Mouse (Mus musculus): ENCODE data around the gene Ascc2. TPM values are rescaled to one million over a fixed set of nuclear protein-coding genes. Genes with fewer than 3 reads are reported as not detected.

Gene Ascc2
- polyA plus RNA-seq, 1 experiment from 2014 or later: 20.8 TPM

DNA sequence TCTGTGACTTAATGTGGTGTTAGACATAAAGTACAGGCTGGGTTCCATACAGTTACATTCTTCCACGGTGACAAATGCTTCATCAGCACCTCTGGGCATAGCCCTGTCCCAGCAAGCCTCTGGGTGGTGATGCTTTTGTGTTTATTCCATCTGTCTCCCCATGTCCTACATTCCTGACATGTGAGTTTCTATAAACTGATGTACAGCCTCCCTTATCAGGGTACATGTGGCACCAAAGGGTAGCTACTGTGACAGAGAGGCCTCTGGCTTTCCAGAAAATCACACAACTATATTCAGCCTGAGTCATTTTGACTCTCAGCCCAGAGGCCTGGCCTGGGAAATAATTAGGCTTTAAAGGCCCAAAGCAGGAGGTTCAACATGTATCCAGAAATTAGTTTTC is 31.0 kb upstream of the Ascc2 start:
- no peak overlapping the region for H3K27ac ChIP-seq
- no peaks in the 10 kb centered on the region for H3K9me3 ChIP-seq
- peaks cover 18% of the 10 kb centered on the region for H3K4me1 ChIP-seq (replicated peaks)
- no peaks in the 10 kb centered on the region for H3K36me3 ChIP-seq
- WGBS: 76% methylated on average over 1 of the region's 1 CpGs
- H3K4me2 ChIP-seq: no peak overlapping the region
- no peak overlapping the region for H3K9ac ChIP-seq
- no peak overlapping the region for H3K4me3 ChIP-seq
- no peaks in the 10 kb centered on the region for H3K27me3 ChIP-seq
- no peak for ATAC-seq (ENCODE audit: low FRiP score)

DNA sequence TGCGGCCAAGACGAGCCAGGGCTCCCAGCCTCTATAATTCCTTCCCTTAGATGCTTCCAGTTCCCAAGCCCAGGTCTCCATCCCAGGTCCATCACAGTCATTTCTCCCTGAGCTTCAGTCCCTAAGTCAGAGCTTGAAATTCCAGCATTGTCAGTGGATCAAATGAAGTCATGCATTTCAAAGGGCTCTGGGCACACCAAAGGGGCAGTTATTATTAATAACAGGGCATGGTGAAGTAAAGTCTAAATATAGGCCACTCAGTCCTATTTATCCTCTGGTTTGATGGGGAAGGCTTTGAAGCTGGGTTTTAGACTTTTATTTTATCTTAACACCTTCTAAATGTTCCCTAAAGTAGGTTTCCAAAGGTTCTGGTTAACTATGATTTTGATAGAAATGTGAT is 25.6 kb upstream of the Ascc2 start:
- no peak for ATAC-seq (ENCODE audit: low FRiP score)
- 75% methylated on average over 2 of the region's 2 CpGs for WGBS
- H3K9ac ChIP-seq: no peak overlapping the region
- no peak overlapping the region for H3K4me2 ChIP-seq
- H3K27ac ChIP-seq: no peak overlapping the region
- H3K9me3 ChIP-seq: no peaks in the 10 kb centered on the region
- H3K27me3 ChIP-seq: no peaks in the 10 kb centered on the region
- H3K4me1 ChIP-seq (replicated peaks): no peaks in the 10 kb centered on the region
- no peaks in the 10 kb centered on the region for H3K36me3 ChIP-seq
- H3K4me3 ChIP-seq: no peak overlapping the region

DNA sequence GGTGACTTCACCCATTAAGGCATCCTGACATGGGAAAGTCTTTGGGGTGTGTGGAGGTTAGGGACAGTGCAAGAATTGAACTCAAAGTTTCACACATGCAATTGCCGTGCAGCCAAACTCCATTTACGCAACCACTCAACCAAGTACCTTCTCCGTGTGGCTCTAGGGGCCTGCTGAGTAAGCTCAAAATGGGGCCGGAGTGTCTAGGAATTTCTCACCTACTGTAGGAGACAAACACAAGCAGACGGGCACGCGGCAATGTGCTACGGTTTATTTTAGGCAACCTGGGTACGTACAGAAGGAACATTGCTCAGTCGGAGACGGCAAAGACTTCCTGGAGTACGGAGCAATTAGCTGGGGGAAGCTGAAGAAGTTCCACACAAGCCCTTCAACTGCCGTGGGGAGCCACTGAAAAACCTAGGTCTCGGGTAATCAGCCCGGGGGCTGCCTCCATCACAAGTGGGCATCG is 17.5 kb upstream of the Ascc2 start, which contains the start of gene Gm11032:
Gene Gm11032, plus strand, starts transcription at position 51 of the 469 bp plus-strand sequence.
- H3K4me1 ChIP-seq (replicated peaks): 0 out of 2 replicates have a peak, but pooled peaks cover 3% of the 10 kb centered on the region
- H3K36me3 ChIP-seq: no peaks in the 10 kb centered on the region
- H3K27me3 ChIP-seq: no peaks in the 10 kb centered on the region
- 87% methylated on average over 16 of the region's 16 CpGs for WGBS
- no peak within 1 kb of the TSS for H3K4me3 ChIP-seq
- H3K9me3 ChIP-seq: no peaks in the 10 kb centered on the region
- no peak within 1 kb of the TSS for H3K4me2 ChIP-seq
- H3K27ac ChIP-seq: no peak within 1 kb of the TSS
- no peak for ATAC-seq (ENCODE audit: low FRiP score)
- H3K9ac ChIP-seq: no peak within 1 kb of the TSS

- WGBS: 66% methylated on average over 13 of the region's 13 CpGs
- Histone ChIP-seq H3K4me1 (replicated peaks) (0 out of 2 replicates have a peak, but pooled peaks cover 3% of the 10 kb centered on the region), H3K4me3 (no peak overlapping the region), H3K36me3 (no peaks in the 10 kb centered on the region), H3K27me3 (no peaks in the 10 kb centered on the region), H3K9me3 (no peaks in the 10 kb centered on the region), H3K27ac (no peak overlapping the region), H3K4me2 (no peak overlapping the region), H3K9ac (no peak overlapping the region)
- no peak for ATAC-seq (ENCODE audit: low FRiP score)
Measured at GRCm38 (mm10) chr11:4620501-4621108, 16.9 kb upstream of the Ascc2 start.

DNA sequence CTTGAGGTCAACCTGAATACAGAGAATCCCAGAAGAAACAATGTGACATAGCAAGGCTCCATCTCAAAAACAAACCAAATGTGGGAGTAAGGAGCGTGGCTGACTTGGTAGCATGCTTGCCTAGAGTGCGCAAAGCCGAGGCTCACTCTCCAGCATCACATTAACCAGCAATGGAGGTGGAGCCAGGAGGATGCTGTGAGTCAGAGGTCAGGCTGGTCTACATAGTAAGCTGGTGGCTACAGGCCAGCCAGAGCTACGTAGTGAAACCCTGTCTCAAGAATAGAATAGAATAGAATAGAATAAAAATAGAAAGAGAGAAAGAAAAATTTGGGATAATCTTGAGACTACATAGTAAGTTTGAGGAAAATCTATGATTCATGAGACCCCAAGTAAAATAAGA is 15.7 kb upstream of the Ascc2 start:
- no peak overlapping the region for H3K9ac ChIP-seq
- no peak overlapping the region for H3K4me3 ChIP-seq
- H3K4me2 ChIP-seq: no peak overlapping the region
- H3K9me3 ChIP-seq: no peaks in the 10 kb centered on the region
- 77% methylated on average over 4 of the region's 4 CpGs for WGBS
- ATAC-seq (ENCODE audit: low FRiP score): no peak
- no peaks in the 10 kb centered on the region for H3K36me3 ChIP-seq
- 0 out of 2 replicates have a peak, but pooled peaks cover 3% of the 10 kb centered on the region for H3K4me1 ChIP-seq (replicated peaks)
- no peak overlapping the region for H3K27ac ChIP-seq
- no peaks in the 10 kb centered on the region for H3K27me3 ChIP-seq

GRCm38 (mm10) chr11:4622442-4622986 is 15.0 kb upstream of the Ascc2 start:
- ATAC-seq (ENCODE audit: low FRiP score): no peak; the same call in 1 of the 2 replicates
- Histone ChIP-seq H3K4me3 (no peak overlapping the region), H3K4me1 (replicated peaks) (0 out of 2 replicates have a peak, but pooled peaks cover 3% of the 10 kb centered on the region), H3K27me3 (no peaks in the 10 kb centered on the region), H3K27ac (no peak overlapping the region), H3K4me2 (no peak overlapping the region), H3K36me3 (no peaks in the 10 kb centered on the region), H3K9ac (no peak overlapping the region), H3K9me3 (no peaks in the 10 kb centered on the region)
- WGBS: 62% methylated on average over 7 of the region's 7 CpGs

DNA sequence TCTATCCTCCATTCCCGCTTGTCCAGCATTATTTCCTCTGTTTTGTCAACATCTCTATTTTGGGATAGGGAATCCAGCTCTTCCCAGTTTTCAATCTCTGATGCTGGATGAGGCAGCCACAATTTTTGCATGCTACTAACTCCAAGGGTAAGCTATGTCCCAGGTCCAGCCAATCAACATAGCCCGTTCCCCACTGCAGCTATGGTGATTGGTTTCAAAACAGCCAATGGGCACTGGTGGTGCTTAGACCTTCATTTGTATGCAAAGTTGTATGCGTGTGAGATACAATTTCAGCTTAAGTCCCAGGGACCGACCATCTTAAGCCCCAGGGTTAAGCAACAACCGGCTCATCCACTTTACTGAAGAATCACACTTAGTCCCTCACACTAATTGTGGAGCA is 14.6 kb upstream of the Ascc2 start:
- H3K27ac ChIP-seq: no peak overlapping the region
- 0 out of 2 replicates have a peak, but pooled peaks have one; percentile 59 for ATAC-seq (ENCODE audit: low FRiP score)
- H3K36me3 ChIP-seq: no peaks in the 10 kb centered on the region
- no peak overlapping the region for H3K4me2 ChIP-seq
- H3K9me3 ChIP-seq: no peaks in the 10 kb centered on the region
- WGBS: 58% methylated on average over 5 of the region's 5 CpGs
- H3K27me3 ChIP-seq: no peaks in the 10 kb centered on the region
- no peak overlapping the region for H3K9ac ChIP-seq
- no peak overlapping the region for H3K4me3 ChIP-seq
- 0 out of 2 replicates have a peak, but pooled peaks cover 3% of the 10 kb centered on the region for H3K4me1 ChIP-seq (replicated peaks)

DNA sequence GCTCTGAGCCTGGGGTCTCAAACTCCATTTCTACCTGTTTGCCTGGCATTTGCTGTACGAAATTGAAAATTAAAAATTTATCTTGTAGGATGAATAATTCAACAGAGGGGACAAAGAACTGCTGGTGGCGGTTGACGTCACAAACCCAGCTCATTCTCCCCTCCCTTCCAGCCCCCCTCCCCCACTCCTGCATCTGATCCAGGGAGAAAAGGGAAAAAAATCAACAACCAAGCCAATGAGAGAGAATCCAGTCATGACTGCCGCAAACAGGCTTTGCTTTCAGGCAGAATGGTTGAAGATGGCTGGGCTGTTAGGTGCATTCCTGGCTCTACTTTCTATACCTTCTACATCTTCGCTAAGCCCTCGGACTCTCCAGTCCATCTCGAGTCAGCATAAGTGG is 11.6 kb upstream of the Ascc2 start:
- Histone ChIP-seq H3K27me3 (no peaks in the 10 kb centered on the region), H3K9me3 (no peaks in the 10 kb centered on the region), H3K4me1 (replicated peaks) (peaks cover 10% of the 10 kb centered on the region), H3K4me2 (no peak overlapping the region), H3K4me3 (no peak overlapping the region), H3K36me3 (no peaks in the 10 kb centered on the region), H3K27ac (peak overlapping the region; percentile 42; the same call in 1 of the 2 replicates), H3K9ac (no peak overlapping the region)
- ATAC-seq (ENCODE audit: low FRiP score): no peak
- WGBS: 67% methylated on average over 7 of the region's 7 CpGs

- no peak for ATAC-seq (ENCODE audit: low FRiP score)
- Histone ChIP-seq H3K27ac (no peak overlapping the region), H3K4me2 (no peak overlapping the region), H3K4me1 (replicated peaks) (peaks cover 8% of the 10 kb centered on the region), H3K27me3 (no peaks in the 10 kb centered on the region), H3K36me3 (no peaks in the 10 kb centered on the region), H3K4me3 (no peak overlapping the region), H3K9ac (no peak overlapping the region), H3K9me3 (no peaks in the 10 kb centered on the region)
- WGBS: 82% methylated on average over 7 of the region's 7 CpGs
Measured at GRCm38 (mm10) chr11:4627636-4628035, 9.9 kb upstream of the Ascc2 start.

DNA sequence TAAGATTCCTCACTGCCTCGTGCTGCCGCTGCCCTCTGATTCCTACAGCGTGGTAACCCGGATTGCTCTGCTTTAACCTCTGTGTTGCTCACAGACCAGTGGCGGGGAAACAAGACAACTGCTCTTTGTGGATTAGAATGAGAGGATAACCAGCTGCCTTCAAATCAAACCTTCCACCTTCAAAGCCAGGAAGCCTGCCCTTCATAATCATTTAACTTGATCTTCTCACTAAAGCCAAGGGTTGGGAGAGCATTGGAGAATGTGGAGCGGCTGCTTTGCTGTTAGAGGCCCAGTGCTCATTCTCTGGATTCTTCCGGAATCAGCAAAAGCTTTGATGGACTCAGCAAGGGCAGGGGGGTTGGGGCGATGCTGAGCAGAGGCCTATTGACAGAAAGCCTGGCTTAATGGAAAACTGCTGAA is 7.7 kb upstream of the Ascc2 start:
- no peaks in the 10 kb centered on the region for H3K9me3 ChIP-seq
- no peak overlapping the region; the same call in 1 of the 2 replicates for H3K27ac ChIP-seq
- H3K4me3 ChIP-seq: no peak overlapping the region
- 48% methylated on average over 8 of the region's 8 CpGs for WGBS
- no peak overlapping the region for H3K4me2 ChIP-seq
- peaks cover 7% of the 10 kb centered on the region for H3K4me1 ChIP-seq (replicated peaks)
- no peaks in the 10 kb centered on the region for H3K36me3 ChIP-seq
- ATAC-seq (ENCODE audit: low FRiP score): no peak
- H3K27me3 ChIP-seq: no peaks in the 10 kb centered on the region
- H3K9ac ChIP-seq: no peak overlapping the region

DNA sequence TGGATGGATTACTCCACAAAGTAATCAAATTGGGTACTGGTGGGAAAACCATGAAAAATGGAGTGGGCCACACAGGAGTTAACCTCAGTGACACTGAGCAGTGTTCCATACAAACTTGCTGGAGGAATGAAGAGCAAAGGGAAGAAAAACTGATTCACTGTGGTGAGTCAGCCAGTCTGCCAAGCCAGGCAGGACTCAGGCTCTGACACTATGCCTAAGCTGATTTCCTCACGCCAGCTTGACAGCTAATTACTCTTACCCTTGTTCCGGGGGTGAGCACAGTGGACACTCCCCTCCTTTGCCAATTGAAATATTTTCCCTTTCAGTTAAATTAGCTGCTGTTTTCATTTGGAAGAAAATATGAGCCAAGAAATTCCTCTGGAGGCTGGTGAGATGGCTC is 4.1 kb upstream of the Ascc2 start:
- Histone ChIP-seq H3K36me3 (no peaks in the 10 kb centered on the region), H3K4me3 (no peak overlapping the region), H3K4me2 (no peak overlapping the region), H3K4me1 (replicated peaks) (peaks cover 12% of the 10 kb centered on the region), H3K27ac (no peak overlapping the region), H3K9ac (no peak overlapping the region), H3K9me3 (no peaks in the 10 kb centered on the region), H3K27me3 (no peaks in the 10 kb centered on the region)
- no peak for ATAC-seq (ENCODE audit: low FRiP score)
- WGBS: 54% methylated on average over 2 of the region's 2 CpGs

DNA sequence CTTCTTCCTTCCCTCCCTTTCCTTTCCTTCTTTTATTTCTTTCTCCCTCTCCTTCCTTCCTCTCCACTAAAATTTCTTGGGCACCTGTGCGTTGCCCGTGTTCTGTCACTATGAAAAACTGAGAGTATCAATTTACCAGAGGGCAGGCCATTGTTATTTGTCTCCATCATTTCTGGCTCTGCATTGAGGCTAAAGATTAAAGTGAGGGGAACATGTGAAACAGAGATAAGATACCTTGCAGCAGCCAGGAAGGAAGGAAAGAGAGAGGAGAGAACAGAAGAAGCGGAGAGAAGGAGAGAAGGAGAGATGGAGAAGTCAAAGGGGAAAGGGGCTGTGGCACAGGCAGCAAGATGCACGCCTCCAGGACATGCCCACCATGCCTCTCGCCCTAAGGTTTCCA is 3.2 kb upstream of the Ascc2 start:
- no peaks in the 10 kb centered on the region for H3K27me3 ChIP-seq
- no peaks in the 10 kb centered on the region for H3K9me3 ChIP-seq
- no peak for ATAC-seq (ENCODE audit: low FRiP score)
- H3K4me2 ChIP-seq: no peak overlapping the region
- no peak overlapping the region for H3K27ac ChIP-seq
- WGBS: 84% methylated on average over 5 of the region's 5 CpGs
- H3K9ac ChIP-seq: no peak overlapping the region
- no peak overlapping the region for H3K4me3 ChIP-seq
- peaks cover 21% of the 10 kb centered on the region for H3K4me1 ChIP-seq (replicated peaks)
- no peaks in the 10 kb centered on the region for H3K36me3 ChIP-seq

Data from hindbrain, embryonic 13.5 days (tissue).